Mouse (Mus musculus): ENCODE data around the gene Asic4.

Asic4 gene

GRCm38 (mm10) chr1:75467215-75467927 is 17.1 kb downstream of the Asic4 start:
- DNase-seq (ENCODE audit: low spot score) = no peak

GRCm38 (mm10) chr1:75469287-75469825 is 19.1 kb downstream of the Asic4 start:
- DNase-seq (ENCODE audit: low spot score) = no peak

- DNase-seq (ENCODE audit: low spot score) = no peak
These were observed 26.2 kb downstream of the Asic4 start for GRCm38 (mm10) chr1:75476441-75476840.

- DNase-seq (ENCODE audit: low spot score) = no peak
These were observed 27.2 kb downstream of the Asic4 start for GRCm38 (mm10) chr1:75477264-75477965.

- DNase-seq (ENCODE audit: low spot score) = no peak
These were observed 27.7 kb downstream of the Asic4 start for GRCm38 (mm10) chr1:75477966-75478290.

GRCm38 (mm10) chr1:75478497-75478896 is 28.3 kb downstream of the Asic4 start:
- no peak for DNase-seq (ENCODE audit: low spot score)

GRCm38 (mm10) chr1:75478916-75479634 is 28.8 kb downstream of the Asic4 start, which contains the start of the genes Chpf and Tmem198:
Gene Chpf (minus strand): TSS chr1:75479307.
Gene Tmem198 (plus strand): TSS chr1:75479532.
- peak; percentile 95 for DNase-seq (ENCODE audit: low spot score)

- DNase-seq (ENCODE audit: low spot score) = no peak
These were observed 29.4 kb downstream of the Asic4 start for GRCm38 (mm10) chr1:75479635-75479989.

- no peak for DNase-seq (ENCODE audit: low spot score)
These were observed 29.8 kb downstream of the Asic4 start for GRCm38 (mm10) chr1:75480036-75480435.

- no peak for DNase-seq (ENCODE audit: low spot score)
These were observed 30.5 kb downstream of the Asic4 start for GRCm38 (mm10) chr1:75480735-75481134.

- no peak for DNase-seq (ENCODE audit: low spot score)
These were observed 36.3 kb downstream of the Asic4 start for GRCm38 (mm10) chr1:75486561-75486960.

GRCm38 (mm10) chr1:75487040-75487404 is 36.8 kb downstream of the Asic4 start:
- DNase-seq (ENCODE audit: low spot score) = no peak

- DNase-seq (ENCODE audit: low spot score) = no peak
These were observed 37.3 kb downstream of the Asic4 start for GRCm38 (mm10) chr1:75487405-75488161.

GRCm38 (mm10) chr1:75490785-75491551 is 40.7 kb downstream of the Asic4 start:
- DNase-seq (ENCODE audit: low spot score) = no peak

GRCm38 (mm10) chr1:75492579-75493170 is 42.4 kb downstream of the Asic4 start:
- no peak for DNase-seq (ENCODE audit: low spot score)

- no peak for DNase-seq (ENCODE audit: low spot score)
These were observed 44.8 kb downstream of the Asic4 start for GRCm38 (mm10) chr1:75494878-75495548.

GRCm38 (mm10) chr1:75498897-75499296 is 48.7 kb downstream of the Asic4 start:
- DNase-seq (ENCODE audit: low spot score) = no peak

GRCm38 (mm10) chr1:75499441-75499840 is 49.2 kb downstream of the Asic4 start:
- no peak for DNase-seq (ENCODE audit: low spot score)

GRCm38 (mm10) chr1:75501905-75502304 is 51.7 kb downstream of the Asic4 start:
- DNase-seq (ENCODE audit: low spot score) = no peak

- no peak for DNase-seq (ENCODE audit: low spot score)
These were observed 52.9 kb downstream of the Asic4 start for GRCm38 (mm10) chr1:75502945-75503650.

Data from left cerebral cortex, adult 11 months (tissue).